Mouse (Mus musculus) left cerebral cortex, postnatal 14 days (tissue): ENCODE measurements around the gene Arid3a. TPM values are rescaled to one million over a fixed set of nuclear protein-coding genes. Genes with fewer than 3 reads are reported as not detected.

ENCODE experiments used
- DNase-seq, 2 experiments: peaks; one replicate each; pipeline ENCODE4 v3.0.0; 2021 to 2022; ENCODE audit warnings: low spot score in 2 of 2, mixed read lengths in 1 of 2
- intact Hi-C: fragments of 180-260 bp; cut with DNase I; formaldehyde crosslinking; loops from one replicate; pipeline ENCODE4 v1.15.1; 2025
- total RNA-seq, 2 experiments: library from RNA; stranded (reverse); gene quantifications; 2 replicates each; pipeline ENCODE4 v1.2.3; 2021

The Arid3a gene
- total RNA-seq, 2 experiments from 2014 or later: 5.4 to 7.0 TPM

- no peak for DNase-seq
- intact Hi-C loops: no loop called here
These were observed 40.1 kb downstream of the Arid3a start for GRCm38 (mm10) chr10:79966886-79967400.

DNA sequence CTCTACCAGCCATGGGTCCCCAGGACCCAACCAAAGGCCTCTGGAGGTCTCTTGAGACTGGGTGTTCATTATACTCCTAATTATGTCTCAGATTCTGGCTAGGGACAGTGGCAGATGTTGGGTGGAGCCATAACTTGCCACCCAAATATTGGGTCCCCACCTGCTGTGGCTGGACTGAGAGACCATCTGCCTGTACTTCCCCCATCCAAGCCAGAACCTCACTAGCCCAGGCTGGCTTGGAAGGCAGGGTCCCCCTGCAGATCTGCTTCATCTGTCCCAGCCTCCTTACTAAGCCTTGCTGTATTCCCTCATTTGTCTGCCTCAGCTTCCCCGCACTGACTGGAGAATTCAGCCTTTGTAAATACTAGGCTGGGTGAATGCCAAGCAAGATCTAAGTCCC is 41.3 kb downstream of the Arid3a start:
- DNase-seq: no peak
- intact Hi-C loops: no loop called here

GRCm38 (mm10) chr10:79969124-79969568 is 42.3 kb downstream of the Arid3a start:
- DNase-seq: peak in 1 of 2 experiments; percentile 48
- intact Hi-C loops: no loop called here

DNA sequence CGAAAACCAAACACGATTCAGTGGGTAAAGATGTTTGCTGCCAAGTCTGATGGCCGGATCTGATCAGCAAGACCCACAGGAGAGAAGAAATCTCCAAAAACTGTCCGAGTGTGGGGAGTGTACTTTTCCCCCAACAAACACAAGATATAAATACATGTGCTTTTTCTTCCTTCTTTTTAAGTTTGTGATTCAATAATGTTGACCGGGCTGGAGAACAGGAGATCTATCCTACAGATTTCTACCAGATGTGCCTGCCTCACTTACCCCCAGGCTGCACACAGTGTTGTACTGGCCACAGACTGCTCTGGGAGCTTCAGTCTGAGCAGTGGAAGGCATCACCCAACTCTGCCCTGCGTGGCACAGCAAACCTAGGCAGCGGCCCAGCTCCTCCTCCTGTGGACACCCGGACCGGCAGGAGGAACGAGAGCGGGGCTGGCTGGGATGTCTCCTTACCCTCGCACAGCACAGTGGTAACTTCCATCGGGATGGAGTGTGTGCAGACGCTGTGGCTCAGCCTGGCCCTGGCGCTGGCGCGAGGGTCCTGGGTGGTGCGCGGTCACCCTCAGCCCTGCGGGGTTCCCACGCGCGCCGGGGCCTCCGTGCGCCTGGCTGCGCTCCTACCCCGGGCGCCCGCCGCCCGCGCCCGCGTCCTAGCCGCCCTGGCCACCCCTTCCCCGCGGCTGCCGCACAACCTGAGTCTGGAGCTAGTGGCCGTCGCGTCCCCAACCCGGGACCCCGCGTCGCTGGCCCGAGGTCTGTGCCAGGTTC is 43.8 kb downstream of the Arid3a start, which contains the start of gene Grin3b:
Gene Grin3b (plus strand): TSS at position 301 of the 768 bp plus-strand sequence.
- DNase-seq: no peak
- intact Hi-C loops: no loop called here

GRCm38 (mm10) chr10:79971183-79971497 is 44.3 kb downstream of the Arid3a start:
- no peak for DNase-seq
- intact Hi-C loops: no loop called here

DNA sequence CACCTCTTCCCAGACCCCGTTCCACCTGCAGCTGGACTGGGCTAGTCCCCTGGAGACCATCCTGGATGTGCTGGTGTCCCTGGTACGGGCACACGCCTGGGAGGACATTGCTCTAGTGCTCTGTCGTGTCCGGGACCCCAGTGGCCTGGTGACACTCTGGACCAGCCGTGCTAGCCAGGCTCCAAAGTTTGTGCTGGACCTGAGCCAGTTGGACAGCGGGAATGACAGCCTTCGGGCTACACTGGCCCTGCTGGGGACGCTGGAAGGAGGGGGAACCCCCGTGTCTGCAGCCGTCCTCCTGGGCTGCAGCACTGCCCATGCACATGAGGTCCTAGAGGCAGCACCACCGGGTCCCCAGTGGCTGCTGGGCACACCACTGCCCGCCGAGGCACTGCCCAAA is 46.0 kb downstream of the Arid3a start:
- intact Hi-C loops: no loop called here
- no peak for DNase-seq

GRCm38 (mm10) chr10:79974087-79974486 is 47.2 kb downstream of the Arid3a start:
- no peak for DNase-seq
- intact Hi-C loops: no loop called here

DNA sequence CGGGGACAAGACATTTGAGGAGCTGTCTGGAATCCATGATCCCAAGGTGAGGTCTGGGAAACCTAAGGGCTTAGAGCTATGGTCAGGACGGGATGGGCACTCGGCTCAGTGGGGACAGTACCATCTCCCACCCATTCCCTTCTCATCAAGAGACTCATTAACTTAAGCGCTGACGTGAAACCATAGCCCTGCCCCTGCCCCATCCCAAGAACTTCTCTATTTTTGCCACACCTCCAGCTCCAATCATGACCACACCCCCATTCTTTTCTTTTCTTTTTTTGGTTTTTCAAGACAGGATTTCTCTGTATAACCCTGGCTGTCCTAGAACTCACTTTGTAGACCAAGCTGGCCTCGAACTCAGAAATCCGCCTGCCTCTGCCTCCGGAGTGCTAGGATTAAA is 47.8 kb downstream of the Arid3a start:
- DNase-seq: no peak
- intact Hi-C loops: no loop called here

GRCm38 (mm10) chr10:79976071-79976721 is 49.4 kb downstream of the Arid3a start:
- DNase-seq: no peak
- intact Hi-C loops: no loop called here

DNA sequence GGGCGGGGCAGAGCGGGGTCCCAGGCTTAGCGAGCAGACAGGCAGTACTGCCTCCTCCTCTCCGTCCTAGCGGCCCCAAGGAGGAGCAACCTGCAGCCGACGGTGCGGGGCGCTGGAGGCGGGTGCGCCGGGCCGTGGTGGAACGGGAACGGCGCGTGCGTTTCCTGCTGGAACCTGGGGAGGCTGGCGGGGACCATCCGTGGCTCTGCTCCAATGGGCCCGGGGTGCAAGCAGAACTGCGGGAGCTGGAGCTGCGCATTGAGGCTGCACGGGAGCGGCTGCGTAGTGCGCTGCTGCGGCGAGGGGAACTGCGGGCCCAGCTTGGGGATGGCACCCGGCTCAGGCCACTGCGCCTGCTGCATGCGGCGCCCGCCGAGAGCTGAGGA is 49.9 kb downstream of the Arid3a start:
- intact Hi-C loops: no loop called here

DNA sequence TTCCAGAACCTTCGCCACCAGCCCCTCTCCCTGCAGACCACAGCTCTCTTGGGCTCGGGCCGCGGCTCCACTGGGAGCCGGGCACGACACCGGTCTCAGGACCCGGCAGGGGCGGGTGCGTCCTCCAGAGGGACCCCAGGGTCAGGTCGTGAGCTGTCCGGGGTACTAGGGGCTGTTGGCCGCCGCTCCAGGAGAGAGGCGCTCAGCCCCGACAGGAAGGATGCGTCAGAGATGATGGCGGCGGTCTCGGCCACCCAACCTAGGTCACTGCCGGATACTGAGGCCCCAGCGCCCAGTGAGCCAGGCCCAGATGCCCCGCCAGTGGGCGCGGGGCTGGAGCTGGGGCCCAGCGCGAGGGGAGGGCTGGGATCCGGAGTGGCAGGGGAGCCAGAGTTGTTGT is 50.5 kb downstream of the Arid3a start:
- no peak for DNase-seq
- intact Hi-C loops: no loop called here

More for the DNA sequence above, 49.9 kb downstream of the Arid3a start:
- no peak for DNase-seq

DNA sequence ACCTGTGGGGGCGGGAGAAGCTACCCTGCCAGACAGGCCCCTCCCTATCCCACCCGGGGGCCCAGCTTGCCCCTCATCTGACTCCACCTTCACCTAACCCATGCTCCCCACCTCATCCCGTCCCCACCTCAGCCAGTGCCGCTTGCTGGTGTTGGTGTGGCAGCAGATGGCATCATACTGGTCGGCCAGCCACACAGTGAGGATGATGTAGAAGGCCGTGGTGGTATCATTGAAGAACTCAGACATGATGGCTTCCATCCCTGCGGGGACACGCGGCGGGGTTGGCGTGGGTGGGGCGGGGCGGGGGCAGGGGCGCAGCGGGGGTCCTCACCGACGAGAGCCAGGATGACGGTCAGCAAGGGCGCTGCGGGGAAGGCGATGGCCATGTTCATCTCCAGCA is 51.2 kb downstream of the Arid3a start:
- intact Hi-C loops: loop anchor here (2.0 kb wide), 1 partner anchor 15 kb away; no protein-coding TSS in a partner anchor
- DNase-seq: no peak

- no peak for DNase-seq
- intact Hi-C loops: loop anchor here (2.0 kb wide), 1 partner anchor 17 kb away; no protein-coding TSS in a partner anchor
These were observed 52.7 kb downstream of the Arid3a start for GRCm38 (mm10) chr10:79979401-79980155.

DNA sequence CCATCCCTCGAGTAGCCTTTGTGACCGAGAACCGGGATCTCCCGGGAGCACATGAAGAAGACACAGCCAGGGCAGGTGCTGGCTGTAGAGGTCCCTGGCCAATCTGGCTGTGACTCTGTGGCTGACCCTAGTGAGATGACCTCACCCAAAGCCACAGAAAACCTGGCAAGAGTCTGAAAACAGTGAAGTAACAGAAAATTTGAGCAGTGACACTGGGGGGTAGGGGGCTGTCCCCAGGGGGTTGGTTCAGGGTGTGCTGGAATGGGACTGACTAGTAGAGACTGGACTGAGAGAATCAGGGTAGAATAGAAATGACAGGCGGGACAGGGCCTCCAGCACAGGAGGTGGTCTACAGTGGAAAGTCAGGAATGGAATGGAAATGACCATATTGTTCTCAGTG is 56.4 kb downstream of the Arid3a start:
- DNase-seq: no peak
- intact Hi-C loops: no loop called here

GRCm38 (mm10) chr10:79983670-79984069 is 56.8 kb downstream of the Arid3a start:
- DNase-seq: peak; percentile 75 to 76
- intact Hi-C loops: no loop called here

GRCm38 (mm10) chr10:79984195-79984816 is 57.5 kb downstream of the Arid3a start, which contains the start of gene Tmem259:
TSS of gene Tmem259 (minus strand) at chr10:79984330.
- peak; percentile 85 to 87 for DNase-seq
- intact Hi-C loops: no loop called here

DNA sequence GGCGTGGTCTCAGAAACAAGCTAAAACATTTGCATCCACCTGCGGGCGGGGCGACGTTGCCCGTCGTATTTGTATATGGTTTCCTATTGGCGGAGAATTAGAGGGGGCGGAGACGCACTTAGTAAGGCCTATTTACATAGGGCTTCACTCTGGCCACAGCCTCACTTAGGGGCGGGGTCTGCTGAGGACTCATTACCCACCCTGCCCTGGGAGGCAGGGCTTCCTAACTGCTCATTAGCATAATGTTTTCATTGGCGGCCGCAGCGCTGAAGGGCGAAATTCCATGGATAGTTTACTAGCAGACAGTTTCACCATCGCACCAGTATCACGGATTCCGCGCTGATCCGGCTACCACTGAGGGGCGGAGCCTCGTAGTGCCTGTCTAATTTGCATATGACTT is 58.0 kb downstream of the Arid3a start:
- DNase-seq: peak; percentile 96 to 99
- intact Hi-C loops: loop anchor here (5.0 kb wide), 1 partner anchor 67 kb away; no protein-coding TSS in a partner anchor

DNA sequence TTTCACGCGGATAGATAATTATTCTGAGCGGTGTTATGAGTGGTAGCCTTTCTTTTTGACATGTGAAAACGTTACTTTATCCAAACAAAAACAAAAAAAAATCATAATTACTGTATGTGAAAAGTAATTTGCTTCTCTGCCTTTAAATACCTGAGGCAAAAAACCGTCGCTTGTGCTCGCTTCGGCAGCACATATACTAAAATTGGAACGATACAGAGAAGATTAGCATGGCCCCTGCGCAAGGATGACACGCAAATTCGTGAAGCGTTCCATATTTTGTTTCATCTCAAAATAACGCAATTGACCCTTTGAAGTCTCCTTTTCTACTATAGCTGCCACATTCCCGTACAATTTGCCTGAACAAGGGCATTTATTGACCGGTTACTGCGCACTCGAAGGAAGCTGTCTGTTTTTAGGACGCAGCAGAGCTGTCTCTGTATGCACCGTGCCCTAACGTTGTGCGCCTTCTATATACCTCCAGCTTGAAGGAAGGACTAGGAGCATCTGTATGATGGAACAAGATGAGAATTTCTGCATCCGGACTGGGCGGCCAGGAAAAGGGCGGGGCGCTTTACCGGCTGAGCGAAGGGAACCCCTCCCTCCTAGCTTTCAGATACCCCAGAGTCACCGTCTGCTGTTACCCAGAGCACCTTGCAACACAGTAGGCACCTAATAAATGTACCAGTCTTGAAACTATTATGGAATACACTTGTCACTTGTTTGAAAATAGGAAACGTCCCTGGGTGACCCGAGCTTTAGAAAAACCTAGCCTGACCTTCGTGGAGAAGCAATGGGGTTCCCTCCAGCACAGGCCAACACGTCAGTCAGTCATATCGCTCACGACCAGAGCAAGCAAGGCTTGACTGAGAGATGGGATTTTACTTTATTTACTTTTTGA is 58.7 kb downstream of the Arid3a start:
- intact Hi-C loops: loop anchor here (2.0 to 5.0 kb wide), 2 partner anchors 49 to 67 kb away; no protein-coding TSS in a partner anchor
- peak; percentile 62 to 71 for DNase-seq
